Mouse (Mus musculus) limb, embryonic 10.5 days (tissue): ENCODE data around the gene Crygb. TPM values are rescaled to one million over a fixed set of nuclear protein-coding genes. Genes with fewer than 3 reads are reported as not detected.

Source experiments
- polyA plus RNA-seq: library from polyadenylated mRNA; unstranded; fragments of >200 nt; fragmentation: Nextera tagmentation; extraction: Ambion mirVana; gene quantifications from 2 replicates; pipeline ENCODE4 v1.2.1, GENCODE M21; 2016

Crygb gene
- polyA plus RNA-seq, 1 experiment from 2014 or later = not detected

Other genes with a start within 250 kb of the Crygb start
- 8.0 and 10.4 TPM in 2 replicates for gene Plekhm3, start 125.5 kb downstream of the Crygb start, polyA plus RNA-seq
- gene Akr1cl, start 49.5 kb downstream of the Crygb start, polyA plus RNA-seq = 0.11 and 0.16 TPM in 2 replicates
- not detected in 2 replicates for gene Cryge, start 31.1 kb downstream of the Crygb start, polyA plus RNA-seq
- gene Crygd, start 18.8 kb downstream of the Crygb start, polyA plus RNA-seq = not detected in 2 replicates
- not detected in 2 replicates for gene Crygc, start 8.6 kb downstream of the Crygb start, polyA plus RNA-seq
- gene Cryga, start 21.1 kb upstream of the Crygb start, polyA plus RNA-seq = not detected in 2 replicates
- not detected in 2 replicates for gene Gm28845, start 37.3 kb upstream of the Crygb start, polyA plus RNA-seq
- gene D630023F18Rik, start 40.9 kb upstream of the Crygb start, polyA plus RNA-seq = 0.35 and 0.50 TPM in 2 replicates
- 147 and 173 TPM in 2 replicates for gene Idh1, start 104.2 kb upstream of the Crygb start, polyA plus RNA-seq
- 13.1 and 13.2 TPM in 2 replicates for gene Pikfyve, start 104.4 kb upstream of the Crygb start, polyA plus RNA-seq
- not detected in 2 replicates for gene Pth2r, start 199.8 kb upstream of the Crygb start, polyA plus RNA-seq